ENCODE assay signal across 15 mouse cellular contexts in genomic region chr3:127696541-127696940, GRCm38 (mm10).
DNase-seq lines count a peak whose midpoint lies in the region; ATAC-seq lines count a peak whose summit lies in the region.
"Had no signal": no experiment of that assay in that cellular context is flagged by ENCODE, and none has a peak within 500 bp of the region (broad histone marks: within the 10 kb centered on the region; RNA-seq: fewer than 3 reads in every experiment).

No protein-coding gene starts in this region.

- DNase-seq in kidney, postnatal 10 days, result no peak
- no peak for DNase-seq in neural tube, embryonic 11.5 days (ENCODE audit: low spot score)
- DNase-seq in cerebellum, postnatal 14 days, result no peak
- no peak for DNase-seq in T-cell, adult 2 months (ENCODE audit: low spot score)
- DNase-seq in embryo, embryonic 10 days (ENCODE audit: low spot score), result no peak
- DNase-seq: cerebellum, adult 2 months; embryo, embryonic 11 days; gastrocnemius, postnatal 25 days; kidney, adult 11 months; right cerebral cortex, postnatal 14 days; thymus, postnatal 36 days had no signal

- 0 out of 2 replicates have a peak, but pooled peaks cover 3% of the 10 kb centered on the region for H3K4me1 ChIP-seq in kidney, embryonic 14.5 days (ENCODE audit: control insufficient read depth, insufficient read depth, low read length)
- peaks cover 5% of the 10 kb centered on the region for H3K4me1 ChIP-seq in neural tube, embryonic 11.5 days (ENCODE audit: control insufficient read depth, insufficient read depth, low read length)
- peaks cover 6% of the 10 kb centered on the region for H3K4me1 ChIP-seq in neural tube, embryonic 15.5 days
- H3K4me1 ChIP-seq in hindbrain, embryonic 15.5 days (replicated peaks), result peaks cover 9% of the 10 kb centered on the region

- H3K9ac ChIP-seq in kidney, embryonic 14.5 days (ENCODE audit: low read depth, low read length), result no peak overlapping the region
- H3K9ac ChIP-seq in neural tube, embryonic 11.5 days (ENCODE audit: low read length), result no peak overlapping the region
- H3K9ac ChIP-seq in neural tube, embryonic 15.5 days (replicated peaks), result no peak overlapping the region
- no peak overlapping the region for H3K9ac ChIP-seq in hindbrain, embryonic 15.5 days
- H3K9ac ChIP-seq: neural tube, embryonic 13.5 days had no signal

- ATAC-seq in kidney, embryonic 14.5 days (ENCODE audit: low FRiP score, low TSS enrichment), result 0 out of 2 replicates have a peak, but pooled peaks have one; percentile 28
- ATAC-seq in neural tube, embryonic 11.5 days (ENCODE audit: insufficient read depth, low FRiP score, low TSS enrichment), result peak; percentile 10; the same call in 1 of the 2 replicates
- ATAC-seq in neural tube, embryonic 15.5 days (ENCODE audit: low FRiP score), result no peak
- ATAC-seq in hindbrain, embryonic 15.5 days (ENCODE audit: low FRiP score, low read depth), result peak; percentile 48; the same call in 1 of the 2 replicates

- H3K27me3 ChIP-seq in kidney, embryonic 14.5 days (ENCODE audit: control insufficient read depth, insufficient read depth, low read length), result peaks cover 18% of the 10 kb centered on the region
- peaks cover 26% of the 10 kb centered on the region for H3K27me3 ChIP-seq in neural tube, embryonic 11.5 days (ENCODE audit: control insufficient read depth, insufficient read depth, low read length)
- peaks cover 17% of the 10 kb centered on the region for H3K27me3 ChIP-seq in neural tube, embryonic 15.5 days (replicated peaks)
- H3K27me3 ChIP-seq in hindbrain, embryonic 15.5 days, result peaks cover 13% of the 10 kb centered on the region

- no peaks in the 10 kb centered on the region for H3K9me3 ChIP-seq in kidney, embryonic 14.5 days (ENCODE audit: control insufficient read depth, low read length)
- H3K9me3 ChIP-seq in neural tube, embryonic 11.5 days (ENCODE audit: control insufficient read depth, low read length), result no peaks in the 10 kb centered on the region
- no peaks in the 10 kb centered on the region for H3K9me3 ChIP-seq in neural tube, embryonic 15.5 days (replicated peaks)
- H3K9me3 ChIP-seq in hindbrain, embryonic 15.5 days, result no peaks in the 10 kb centered on the region
- H3K9me3 ChIP-seq: neural tube, embryonic 13.5 days had no signal

- no peak overlapping the region for H3K27ac ChIP-seq in kidney, embryonic 14.5 days (ENCODE audit: low read depth, low read length)
- H3K27ac ChIP-seq in neural tube, embryonic 11.5 days (ENCODE audit: low read depth, low read length), result no peak overlapping the region
- H3K27ac ChIP-seq in neural tube, embryonic 15.5 days (replicated peaks), result no peak overlapping the region
- H3K27ac ChIP-seq in hindbrain, embryonic 15.5 days (replicated peaks), result no peak overlapping the region
- H3K27ac ChIP-seq: neural tube, embryonic 13.5 days had no signal

- whole genome bisulfite sequencing in kidney, embryonic 14.5 days, result 76% methylated on average over 11 of the region's 11 CpGs
- 82% methylated on average over 11 of the region's 11 CpGs for WGBS in neural tube, embryonic 11.5 days
- 80% methylated on average over 11 of the region's 11 CpGs for WGBS in neural tube, embryonic 15.5 days
- WGBS in hindbrain, embryonic 15.5 days, result 76% methylated on average over 11 of the region's 11 CpGs

- H3K4me2 ChIP-seq in kidney, embryonic 14.5 days (replicated peaks; ENCODE audit: low read depth, low read length), result no peak overlapping the region
- H3K4me2 ChIP-seq in neural tube, embryonic 11.5 days (ENCODE audit: low read depth), result no peak overlapping the region
- no peak overlapping the region for H3K4me2 ChIP-seq in neural tube, embryonic 15.5 days
- no peak overlapping the region for H3K4me2 ChIP-seq in hindbrain, embryonic 15.5 days
- H3K4me2 ChIP-seq: neural tube, embryonic 13.5 days had no signal

- H3K4me3 ChIP-seq in kidney, embryonic 14.5 days (ENCODE audit: low read length), result no peak overlapping the region
- H3K4me3 ChIP-seq in neural tube, embryonic 11.5 days (ENCODE audit: low read depth, low read length), result no peak overlapping the region
- H3K4me3 ChIP-seq in neural tube, embryonic 15.5 days (replicated peaks), result no peak overlapping the region
- no peak overlapping the region for H3K4me3 ChIP-seq in hindbrain, embryonic 15.5 days
- H3K4me3 ChIP-seq: neural tube, embryonic 13.5 days had no signal

- no peaks in the 10 kb centered on the region for H3K36me3 ChIP-seq in kidney, embryonic 14.5 days (ENCODE audit: control insufficient read depth, insufficient read depth, low read length)
- no peaks in the 10 kb centered on the region for H3K36me3 ChIP-seq in neural tube, embryonic 11.5 days (ENCODE audit: control insufficient read depth, insufficient read depth, low read length)
- no peaks in the 10 kb centered on the region for H3K36me3 ChIP-seq in neural tube, embryonic 15.5 days
- H3K36me3 ChIP-seq in hindbrain, embryonic 15.5 days, result no peaks in the 10 kb centered on the region
- H3K36me3 ChIP-seq: neural tube, embryonic 13.5 days had no signal
